Mouse (Mus musculus) erythroblast, embryonic 14.5 days (primary cell): ENCODE data around the gene Tor2a. TPM values are rescaled to one million over a fixed set of nuclear protein-coding genes. Genes with fewer than 3 reads are reported as not detected.
A peak's percentile ranks its signal among the peaks of the same experiment; 100 is the strongest.

Experiments
- H3K27me3 ChIP-seq: 2 replicates; pipeline ENCODE4 v1.6.1; 2012; ENCODE audit warnings: inconsistent platforms; ENCODE audit not compliant: control insufficient read depth
- H3K36me3 ChIP-seq: 2 replicates; pipeline ENCODE4 v1.6.1; 2012; ENCODE audit warnings: mild to moderate bottlenecking, inconsistent platforms; ENCODE audit not compliant: control insufficient read depth
- H3K4me1 ChIP-seq: 2 replicates; pipeline ENCODE4 v1.6.1; 2012; ENCODE audit warnings: inconsistent platforms; ENCODE audit not compliant: control insufficient read depth
- H3K4me3 ChIP-seq: replicated peaks from 2 replicates; pipeline ENCODE3; 2012; ENCODE audit warnings: moderate library complexity, mild to moderate bottlenecking, inconsistent platforms
- H3K9me3 ChIP-seq: 2 replicates; pipeline ENCODE4 v1.6.1; 2012; ENCODE audit warnings: low read length, inconsistent platforms, mixed read lengths; ENCODE audit not compliant: control insufficient read depth
- GATA1 ChIP-seq: IDR thresholded peaks from 2 replicates; pipeline ENCODE4 v1.6.1; 2012; ENCODE audit warnings: low read length, inconsistent platforms, mixed read lengths
- TAL1 ChIP-seq: IDR thresholded peaks from 3 replicates; pipeline ENCODE4 v1.6.1; 2012; ENCODE audit warnings: low read length, inconsistent platforms, mixed read lengths
- polyA plus RNA-seq: library from polyadenylated mRNA; stranded (reverse); fragments of >175 nt; gene quantifications from 2 replicates; pipeline ENCODE4 v1.2.3, GENCODE M21; 2012

Tor2a gene
- polyA plus RNA-seq, 1 experiment, result 1.5 TPM

GRCm38 (mm10) chr2:32714117-32714986, 42.7 kb upstream of the Tor2a start:
- no peaks in the 10 kb centered on the region for H3K9me3 ChIP-seq
- no peak for TF ChIP-seq TAL1
- TF ChIP-seq GATA1, result no peak
- H3K4me3 ChIP-seq, result peak overlapping the region; percentile 92
- H3K36me3 ChIP-seq, result peaks cover 23% of the 10 kb centered on the region
- H3K4me1 ChIP-seq, result peaks cover 38% of the 10 kb centered on the region
- peaks cover 2% of the 10 kb centered on the region; the same call in 1 of the 2 replicates for H3K27me3 ChIP-seq

- Histone ChIP-seq H3K9me3 (no peaks in the 10 kb centered on the region), H3K4me1 (peaks cover 32% of the 10 kb centered on the region), H3K36me3 (peaks cover 17% of the 10 kb centered on the region), H3K4me3 (no peak overlapping the region), H3K27me3 (peaks cover 2% of the 10 kb centered on the region; the same call in 1 of the 2 replicates)
- TF ChIP-seq TAL1 (no peak), GATA1 (no peak)
These were observed 42.0 kb upstream of the Tor2a start for GRCm38 (mm10) chr2:32714987-32715425.

GRCm38 (mm10) chr2:32718761-32719160, 38.3 kb upstream of the Tor2a start:
- peaks cover 9% of the 10 kb centered on the region for H3K4me1 ChIP-seq
- TF ChIP-seq TAL1, result no peak
- TF ChIP-seq GATA1, result no peak
- no peak overlapping the region for H3K4me3 ChIP-seq
- H3K9me3 ChIP-seq, result no peaks in the 10 kb centered on the region
- peaks cover 2% of the 10 kb centered on the region; the same call in 1 of the 2 replicates for H3K27me3 ChIP-seq
- no peaks in the 10 kb centered on the region for H3K36me3 ChIP-seq

- peaks cover 2% of the 10 kb centered on the region for H3K4me1 ChIP-seq
- H3K27me3 ChIP-seq, result peaks cover 2% of the 10 kb centered on the region; the same call in 1 of the 2 replicates
- TF ChIP-seq TAL1 (no peak), GATA1 (no peak)
These were observed 37.0 kb upstream of the Tor2a start for GRCm38 (mm10) chr2:32720053-32720452.

GRCm38 (mm10) chr2:32720681-32721229, 36.3 kb upstream of the Tor2a start, which contains the start of gene Sh2d3c:
Sh2d3c (plus strand) TSS chr2:32721055.
- Histone ChIP-seq H3K4me1 (peaks cover 2% of the 10 kb centered on the region), H3K27me3 (peaks cover 2% of the 10 kb centered on the region; the same call in 1 of the 2 replicates), H3K36me3 (no peaks in the 10 kb centered on the region), H3K9me3 (no peaks in the 10 kb centered on the region), H3K4me3 (no peak within 1 kb of the TSS)
- TF ChIP-seq GATA1 (no peak), TAL1 (no peak)

More at GRCm38 (mm10) chr2:32720053-32720452, 37.0 kb upstream of the Tor2a start:
- Histone ChIP-seq H3K9me3 (no peaks in the 10 kb centered on the region), H3K4me3 (no peak overlapping the region), H3K36me3 (no peaks in the 10 kb centered on the region)

- peaks cover 3% of the 10 kb centered on the region for H3K4me1 ChIP-seq
- no peaks in the 10 kb centered on the region for H3K36me3 ChIP-seq
- H3K27me3 ChIP-seq, result no peaks in the 10 kb centered on the region
- no peaks in the 10 kb centered on the region for H3K9me3 ChIP-seq
- no peak overlapping the region for H3K4me3 ChIP-seq
- TF ChIP-seq TAL1, result no peak
- TF ChIP-seq GATA1, result no peak
These were observed 35.0 kb upstream of the Tor2a start for GRCm38 (mm10) chr2:32722046-32722445.

GRCm38 (mm10) chr2:32722581-32722980, 34.5 kb upstream of the Tor2a start:
- H3K9me3 ChIP-seq, result no peaks in the 10 kb centered on the region
- H3K27me3 ChIP-seq, result no peaks in the 10 kb centered on the region
- peaks cover 8% of the 10 kb centered on the region for H3K4me1 ChIP-seq
- no peaks in the 10 kb centered on the region for H3K36me3 ChIP-seq
- no peak overlapping the region for H3K4me3 ChIP-seq
- TF ChIP-seq TAL1, result no peak
- TF ChIP-seq GATA1, result no peak

GRCm38 (mm10) chr2:32724149-32724548, 32.9 kb upstream of the Tor2a start:
- TF ChIP-seq GATA1, result no peak
- TF ChIP-seq TAL1, result no peak
- Histone ChIP-seq H3K27me3 (no peaks in the 10 kb centered on the region), H3K4me1 (peaks cover 10% of the 10 kb centered on the region), H3K36me3 (no peaks in the 10 kb centered on the region), H3K9me3 (no peaks in the 10 kb centered on the region), H3K4me3 (no peak overlapping the region)
